8 mouse cellular contexts compared by ENCODE assay signal in genomic region chr4:100095685-100096595, GRCm38 (mm10). TPM values are rescaled to one million over a fixed set of nuclear protein-coding genes. Genes with fewer than 3 reads are reported as not detected.
DNase-seq lines count a peak whose midpoint lies in the region; ATAC-seq lines count a peak whose summit lies in the region.

TSS of gene Ror1 (plus strand) at chr4:100095791.

- ATAC-seq in hindbrain, embryonic 13.5 days (ENCODE audit: low FRiP score) = peak; percentile 93
- peak; percentile 90 for ATAC-seq in lung, embryonic 16.5 days (ENCODE audit: low read depth)

- H3K4me1 ChIP-seq in hindbrain, embryonic 13.5 days (replicated peaks) = peaks cover 18% of the 10 kb centered on the region
- H3K4me1 ChIP-seq in lung, embryonic 16.5 days (replicated peaks; ENCODE audit: control insufficient read depth, insufficient read depth, low read length) = peaks cover 21% of the 10 kb centered on the region

- no peaks in the 10 kb centered on the region for H3K36me3 ChIP-seq in hindbrain, embryonic 13.5 days
- no peaks in the 10 kb centered on the region for H3K36me3 ChIP-seq in lung, embryonic 16.5 days (ENCODE audit: control insufficient read depth, insufficient read depth, low read length)

- WGBS in hindbrain, embryonic 13.5 days = under 1% methylated on average over 68 of the region's 76 CpGs
- WGBS in lung, embryonic 16.5 days = under 1% methylated on average over 66 of the region's 76 CpGs

- peak within 1 kb of the TSS; percentile 75 for H3K9ac ChIP-seq in hindbrain, embryonic 13.5 days
- peak within 1 kb of the TSS; percentile 78 for H3K9ac ChIP-seq in lung, embryonic 16.5 days (ENCODE audit: low read length)

- DNase-seq in T-cell, adult 2 months (ENCODE audit: low spot score) = peak; percentile 16
- peak; percentile 98 for DNase-seq in cerebellum, postnatal 10 days
- peak; percentile 74 to 83 for DNase-seq in frontal cortex, postnatal 25 days (ENCODE audit: low spot score in 2 of 2)
- peak; percentile 96 to 97 for DNase-seq in layer of hippocampus, postnatal 10 days (ENCODE audit: low spot score in 2 of 2)
- DNase-seq in ovary, postnatal 14 days (ENCODE audit: low spot score) = peak; percentile 90
- peak; percentile 69 for DNase-seq in thymus, postnatal 25 days

- H3K27me3 ChIP-seq in hindbrain, embryonic 13.5 days = peaks cover 29% of the 10 kb centered on the region
- H3K27me3 ChIP-seq in lung, embryonic 16.5 days (ENCODE audit: control insufficient read depth, insufficient read depth, low read depth, low read length) = no peaks in the 10 kb centered on the region

- peak within 1 kb of the TSS; percentile 91 for H3K4me2 ChIP-seq in hindbrain, embryonic 13.5 days
- peak within 1 kb of the TSS; percentile 54 for H3K4me2 ChIP-seq in lung, embryonic 16.5 days (ENCODE audit: low read depth, low read length)

- peak within 1 kb of the TSS; percentile 54 for H3K4me3 ChIP-seq in hindbrain, embryonic 13.5 days
- peak within 1 kb of the TSS; percentile 67 for H3K4me3 ChIP-seq in lung, embryonic 16.5 days (ENCODE audit: low read length)

- no peaks in the 10 kb centered on the region for H3K9me3 ChIP-seq in hindbrain, embryonic 13.5 days
- H3K9me3 ChIP-seq in lung, embryonic 16.5 days (ENCODE audit: control insufficient read depth, low read length) = no peaks in the 10 kb centered on the region

- H3K27ac ChIP-seq in hindbrain, embryonic 13.5 days = peak within 1 kb of the TSS; percentile 50
- H3K27ac ChIP-seq in lung, embryonic 16.5 days (ENCODE audit: low read length) = peak within 1 kb of the TSS; percentile 96

RNA-seq across cellular contexts. Expression of gene Ror1, which starts in this region (rescaled TPM):
- polyA plus RNA-seq in hindbrain, embryonic 13.5 days (2015; fragmentation: Nextera tagmentation; extraction: Ambion mirVana) = 1.9 and 2.0 TPM in 2 replicates
- total RNA-seq in layer of hippocampus, postnatal 10 days (2021) = 1 to 10 TPM; 1.7 to 2.0 TPM
- 11.7 and 13.0 TPM in 2 replicates for polyA plus RNA-seq in lung, embryonic 16.5 days (2015; fragmentation: Nextera tagmentation; extraction: Ambion mirVana)

Comparison
In these comparisons a context has a peak if more than half of its experiments do, and no peak if none do; other contexts are left out.
1. Peak in every context shown above with its lines: DNase-seq, ATAC-seq, H3K4me3 ChIP-seq and H3K27ac ChIP-seq.
2. DNase-seq: peak in every context shown above with its lines; median percentile 98 in cerebellum, postnatal 10 days; 96 in layer of hippocampus, postnatal 10 days; 90 in ovary, postnatal 14 days; 78 in frontal cortex, postnatal 25 days; 69 in thymus, postnatal 25 days; 16 in T-cell, adult 2 months.